Mouse (Mus musculus) kidney, adult 8-10 months (tissue): ENCODE results near the gene Mrgprb4.

Experiments used
- DNase-seq, 2 experiments: peaks; one replicate each; pipeline ENCODE4 v3.0.0; 2022

The Mrgprb4 gene

GRCm38 (mm10) chr7:48199188-48199587, at the start of gene Mrgprb4:
Gene Mrgprb4 (minus strand): TSS chr7:48199288.
- no peak for DNase-seq

GRCm38 (mm10) chr7:48226114-48226513, 27.0 kb upstream of the Mrgprb4 start:
- DNase-seq: no peak

GRCm38 (mm10) chr7:48225065-48225464, 26.0 kb upstream of the Mrgprb4 start:
- no peak for DNase-seq

GRCm38 (mm10) chr7:48168919-48169318, 30.2 kb downstream of the Mrgprb4 start, which contains the start of gene Mrgprb5:
Gene Mrgprb5 (minus strand): TSS chr7:48169019.
- DNase-seq: no peak

- DNase-seq: no peak
These were observed 31.6 kb downstream of the Mrgprb4 start for GRCm38 (mm10) chr7:48167471-48167870.
